Mouse (Mus musculus): ENCODE results near the gene Lhpp. TPM values are rescaled to one million over a fixed set of nuclear protein-coding genes. Genes with fewer than 3 reads are reported as not detected.

Lhpp gene
- polyA plus RNA-seq, 1 experiment: 4.7 TPM

- H3K36me3 ChIP-seq (ENCODE audit: control insufficient read depth, insufficient read depth): no peaks in the 10 kb centered on the region
- TF ChIP-seq E2F4 (IDR thresholded peaks at IDR 0.05; ENCODE audit: insufficient read depth): no peak
- no peak overlapping the region for H3K4me2 ChIP-seq (ENCODE audit: low read depth)
- H3K79me2 ChIP-seq (ENCODE audit: control insufficient read depth, insufficient read depth): no peaks in the 10 kb centered on the region
- no peak overlapping the region for H3ac ChIP-seq (ENCODE audit: control insufficient read depth, insufficient read length)
- H3K27me3 ChIP-seq (ENCODE audit: control insufficient read depth, insufficient read depth, insufficient read length): no peaks in the 10 kb centered on the region
- H3K4me3 ChIP-seq: no peak overlapping the region
These were observed 141.3 kb downstream of the Lhpp start for GRCm38 (mm10) chr7:132751716-132752115.

- no peaks in the 10 kb centered on the region for H3K79me2 ChIP-seq (ENCODE audit: control insufficient read depth, insufficient read depth)
These were observed 143.3 kb downstream of the Lhpp start for GRCm38 (mm10) chr7:132753518-132754388.

GRCm38 (mm10) chr7:132754389-132754750 lies 143.9 kb downstream of the Lhpp start:
- no peak for TF ChIP-seq POLR2AphosphoS2 (IDR thresholded peaks at IDR 0.05; ENCODE audit: insufficient read length, low read depth)
- TF ChIP-seq REST (IDR thresholded peaks at IDR 0.05; ENCODE audit: insufficient read depth, insufficient read length): no peak
- no peak for TF ChIP-seq CEBPB (IDR thresholded peaks at IDR 0.05; ENCODE audit: insufficient read depth, poor library complexity, severe bottlenecking)
- no peak for TF ChIP-seq MAX (IDR thresholded peaks at IDR 0.05; ENCODE audit: low read depth)
- TF ChIP-seq TCF3 (IDR thresholded peaks at IDR 0.05; ENCODE audit: insufficient read length, low read depth): no peak
- no peak for TF ChIP-seq E2F4 (IDR thresholded peaks at IDR 0.05; ENCODE audit: insufficient read depth)
- TF ChIP-seq TCF12 (IDR thresholded peaks at IDR 0.05; ENCODE audit: insufficient read depth, poor library complexity, severe bottlenecking): no peak
- no peak for TF ChIP-seq SRF (IDR thresholded peaks at IDR 0.05; ENCODE audit: control insufficient read depth, insufficient read length, low read depth)
- TF ChIP-seq MYOG (IDR thresholded peaks at IDR 0.05; ENCODE audit: control insufficient read depth in 1 of 3, insufficient read depth in 1 of 3, insufficient read length in 2 of 3, low read depth in 2 of 3): no peak
- TF ChIP-seq MYOD1 (IDR thresholded peaks at IDR 0.05; ENCODE audit: control insufficient read depth in 1 of 3, insufficient read length in 2 of 3, low read depth in 2 of 3): no peak
- TF ChIP-seq USF1 (IDR thresholded peaks at IDR 0.05; ENCODE audit: low read depth): no peak
- no peak for TF ChIP-seq POLR2A (IDR thresholded peaks at IDR 0.05; ENCODE audit: insufficient read length, low read depth)
- Histone ChIP-seq H3ac (ENCODE audit: control insufficient read depth, insufficient read length) (no peak overlapping the region), H3K36me3 (ENCODE audit: control insufficient read depth, insufficient read depth) (peaks cover 17% of the 10 kb centered on the region), H3K4me2 (ENCODE audit: low read depth) (peak overlapping the region; percentile 45), H3K4me3 (no peak overlapping the region), H3K27me3 (ENCODE audit: control insufficient read depth, insufficient read depth, insufficient read length) (no peaks in the 10 kb centered on the region), H3K79me2 (ENCODE audit: control insufficient read depth, insufficient read depth) (no peaks in the 10 kb centered on the region)

More at GRCm38 (mm10) chr7:132753518-132754388, 143.3 kb downstream of the Lhpp start:
- Histone ChIP-seq H3K36me3 (ENCODE audit: control insufficient read depth, insufficient read depth) (peaks cover 11% of the 10 kb centered on the region), H3K4me3 (no peak overlapping the region), H3K27me3 (ENCODE audit: control insufficient read depth, insufficient read depth, insufficient read length) (no peaks in the 10 kb centered on the region), H3ac (ENCODE audit: control insufficient read depth, insufficient read length) (no peak overlapping the region), H3K4me2 (ENCODE audit: low read depth) (peak overlapping the region; percentile 45)
- no peak for TF ChIP-seq REST (IDR thresholded peaks at IDR 0.05; ENCODE audit: insufficient read depth, insufficient read length)
- TF ChIP-seq MYOD1 (IDR thresholded peaks at IDR 0.05; ENCODE audit: control insufficient read depth in 1 of 3, insufficient read length in 2 of 3, low read depth in 2 of 3): peak in 2 of 3 experiments; percentile 45 to 56
- no peak for TF ChIP-seq POLR2AphosphoS2 (IDR thresholded peaks at IDR 0.05; ENCODE audit: insufficient read length, low read depth)
- no peak for TF ChIP-seq USF1 (IDR thresholded peaks at IDR 0.05; ENCODE audit: low read depth)
- TF ChIP-seq MAX (IDR thresholded peaks at IDR 0.05; ENCODE audit: low read depth): no peak
- peak in 1 of 3 experiments; percentile 18 for TF ChIP-seq MYOG (IDR thresholded peaks at IDR 0.05; ENCODE audit: control insufficient read depth in 1 of 3, insufficient read depth in 1 of 3, insufficient read length in 2 of 3, low read depth in 2 of 3)
- TF ChIP-seq CEBPB (IDR thresholded peaks at IDR 0.05; ENCODE audit: insufficient read depth, poor library complexity, severe bottlenecking): no peak
- TF ChIP-seq SRF (IDR thresholded peaks at IDR 0.05; ENCODE audit: control insufficient read depth, insufficient read length, low read depth): no peak
- no peak for TF ChIP-seq E2F4 (IDR thresholded peaks at IDR 0.05; ENCODE audit: insufficient read depth)
- TF ChIP-seq POLR2A (IDR thresholded peaks at IDR 0.05; ENCODE audit: insufficient read length, low read depth): no peak
- TF ChIP-seq TCF12 (IDR thresholded peaks at IDR 0.05; ENCODE audit: insufficient read depth, poor library complexity, severe bottlenecking): no peak

Other genes starting within 250 kb of the Lhpp start
- gene Oat, start 34.2 kb upstream of the Lhpp start, polyA plus RNA-seq (2012; fragmentation: generic; extraction: Trizol): 49.5 TPM
- gene Nkx1-2, start 11.0 kb upstream of the Lhpp start, polyA plus RNA-seq (2012; fragmentation: generic; extraction: Trizol): not detected
- gene Fam53b, start 203.2 kb downstream of the Lhpp start, polyA plus RNA-seq (2012; fragmentation: generic; extraction: Trizol): 26.5 TPM
- gene Eef1akmt2, start 242.0 kb downstream of the Lhpp start, polyA plus RNA-seq (2012; fragmentation: generic; extraction: Trizol): 10.8 TPM
- 20.2 TPM for gene Abraxas2, start 248.6 kb downstream of the Lhpp start, polyA plus RNA-seq (2012; fragmentation: generic; extraction: Trizol)

All from myocyte (in vitro differentiated cells).